Mouse (Mus musculus) lung, postnatal 0 days (tissue): ENCODE data around the gene Mgat4b.

Experiments used
- CTCF ChIP-seq: IDR thresholded peaks from 2 replicates; pipeline ENCODE4 v1.5.1; 2016; ENCODE audit warnings: antibody characterized with exemption, mild to moderate bottlenecking
- EP300 ChIP-seq: IDR thresholded peaks from 2 replicates; pipeline ENCODE4 v1.6.1; 2016; ENCODE audit warnings: antibody characterized with exemption, mild to moderate bottlenecking, control low read depth

- TF ChIP-seq CTCF = no peak
- TF ChIP-seq EP300 = no peak
Measured at GRCm38 (mm10) chr11:50192278-50192677, 18.4 kb upstream of the Mgat4b start.
